27 mouse cellular contexts compared by ENCODE assay signal in genomic region chr9:58837174-58837573, GRCm38 (mm10). TPM values are rescaled to one million over a fixed set of nuclear protein-coding genes. Genes with fewer than 3 reads are reported as not detected.
DNase-seq lines count a peak whose midpoint lies in the region; ATAC-seq and TF ChIP-seq lines count a peak whose summit lies in the region.
"Had no signal": no experiment of that assay in that cellular context is flagged by ENCODE, and none has a peak within 500 bp of the region (broad histone marks: within the 10 kb centered on the region; RNA-seq: fewer than 3 reads in every experiment).

No protein-coding gene starts in this region.

- H3K27ac ChIP-seq in heart, embryonic 11.5 days (ENCODE audit: low read depth, low read length), result peak overlapping the region; percentile 84
- no peak overlapping the region for H3K27ac ChIP-seq in heart, adult 2 months
- peak overlapping the region; percentile 82 to 85 for H3K27ac ChIP-seq in heart, embryonic 14.5 days (replicated peaks in 1 of 2; ENCODE audit: control insufficient read depth in 1 of 2, insufficient read depth in 1 of 2, low read depth in 2 of 2, low read length in 2 of 2)
- no peak overlapping the region for H3K27ac ChIP-seq in heart, postnatal 0 days (ENCODE audit: low read depth)
- no peak overlapping the region for H3K27ac ChIP-seq in thymus, adult 2 months (ENCODE audit: control insufficient read depth, insufficient read depth, low read length)
- H3K27ac ChIP-seq: embryonic facial prominence, embryonic 12.5 days; embryonic facial prominence, embryonic 15.5 days; gastrocnemius, adult 2 months; hindbrain, embryonic 10.5 days; hindbrain, embryonic 14.5 days had no signal

- 33% methylated on average over 5 of the region's 5 CpGs for WGBS in heart, embryonic 11.5 days (ENCODE audit: insufficient replicate concordance)
- WGBS in heart, adult 2 months, result 34% methylated on average over 5 of the region's 5 CpGs
- 25% methylated on average over 5 of the region's 5 CpGs for WGBS in heart, embryonic 14.5 days
- WGBS in heart, postnatal 0 days, result 17% methylated on average over 5 of the region's 5 CpGs
- WGBS in thymus, adult 2 months, result 19% methylated on average over 5 of the region's 5 CpGs

- TF ChIP-seq CTCF in heart, adult 2 months (IDR thresholded peaks at IDR 0.05), result no peak
- no peak for TF ChIP-seq CTCF in heart, postnatal 0 days (IDR thresholded peaks at IDR 0.05; ENCODE audit: low read depth)
- TF ChIP-seq CTCF in thymus, adult 2 months (IDR thresholded peaks at IDR 0.05; ENCODE audit: borderline replicate concordance, control insufficient read depth, extremely low read depth, insufficient read depth, low read length, poor library complexity), result no peak

- no peak for TF ChIP-seq POLR2A in heart, adult 2 months (IDR thresholded peaks at IDR 0.05; ENCODE audit: insufficient read depth, low read depth, low read length)
- TF ChIP-seq POLR2A in thymus, adult 2 months (IDR thresholded peaks at IDR 0.05; ENCODE audit: control insufficient read depth, extremely low read depth, insufficient read depth, low read length, poor library complexity), result no peak

- ATAC-seq in heart, embryonic 11.5 days (replicated peaks; ENCODE audit: insufficient number of reproducible peaks, low FRiP score, low TSS enrichment), result no peak
- peak; percentile 42 for ATAC-seq in heart, embryonic 14.5 days (ENCODE audit: insufficient number of reproducible peaks, insufficient read depth, low FRiP score, low read depth)
- ATAC-seq in heart, postnatal 0 days (ENCODE audit: insufficient read depth, low read depth), result 0 out of 2 replicates have a peak, but pooled peaks have one; percentile 20
- ATAC-seq: forebrain, embryonic 14.5 days; forebrain, postnatal 0 days; intestine, postnatal 0 days had no signal

- peaks cover 40% of the 10 kb centered on the region for H3K4me1 ChIP-seq in heart, embryonic 11.5 days (ENCODE audit: control insufficient read depth, insufficient read depth, low read length)
- H3K4me1 ChIP-seq in heart, adult 2 months (ENCODE audit: control insufficient read depth, insufficient read depth, low read length), result no peaks in the 10 kb centered on the region; the same call in 1 of the 2 replicates
- peaks cover 35 to 47% of the 10 kb centered on the region in 2 experiments for H3K4me1 ChIP-seq in heart, embryonic 14.5 days (ENCODE audit: control insufficient read depth in 2 of 2, insufficient read depth in 2 of 2, low read length in 2 of 2)
- peaks cover 16% of the 10 kb centered on the region for H3K4me1 ChIP-seq in heart, postnatal 0 days (ENCODE audit: control insufficient read depth, insufficient read depth)
- no peaks in the 10 kb centered on the region for H3K4me1 ChIP-seq in thymus, adult 2 months (replicated peaks; ENCODE audit: control insufficient read depth, insufficient read depth, low read length)
- H3K4me1 ChIP-seq: embryonic facial prominence, embryonic 12.5 days; embryonic facial prominence, embryonic 15.5 days had no signal

- H3K9me3 ChIP-seq in heart, embryonic 11.5 days (replicated peaks; ENCODE audit: control insufficient read depth, low read length), result no peaks in the 10 kb centered on the region
- H3K9me3 ChIP-seq in heart, embryonic 14.5 days (ENCODE audit: control insufficient read depth, low read length), result no peaks in the 10 kb centered on the region
- H3K9me3 ChIP-seq in heart, postnatal 0 days (replicated peaks; ENCODE audit: control insufficient read depth, low read length), result no peaks in the 10 kb centered on the region
- H3K9me3 ChIP-seq: embryonic facial prominence, embryonic 12.5 days; embryonic facial prominence, embryonic 15.5 days; hindbrain, embryonic 10.5 days had no signal

- intact Hi-C loops in heart, adult 2 months (cut with DNase I), result no loop called here
- intact Hi-C loops in heart, postnatal 10 days (cut with DNase I), result no loop called here

- no peaks in the 10 kb centered on the region for H3K79me2 ChIP-seq in heart, adult 2 months (replicated peaks; ENCODE audit: control insufficient read depth, insufficient read depth, low read length)

- TF ChIP-seq EP300 in heart, adult 2 months (IDR thresholded peaks at IDR 0.05; ENCODE audit: insufficient read depth, low read depth, low read length), result no peak
- no peak for TF ChIP-seq EP300 in heart, postnatal 0 days (IDR thresholded peaks at IDR 0.05; ENCODE audit: low read depth)

- no peak for DNase-seq in heart, adult 2 months
- no peak for DNase-seq in heart, adult 11 months
- no peak for DNase-seq in heart, postnatal 0 days (ENCODE audit: low spot score)
- DNase-seq in heart, postnatal 10 days, result no peak
- DNase-seq in thymus, postnatal 4 days, result peak; percentile 44
- no peak for DNase-seq in thymus, adult 2 months
- DNase-seq: adrenal gland, adult 2 months; adrenal gland, postnatal 14 days; B cell, adult 2 months; cerebellum, adult 11 months; cerebellum, adult 2 months; cerebellum, adult 9-11 months; cerebellum, postnatal 25 days; forebrain, postnatal 0 days; gastrocnemius, adult 2 months; gastrocnemius, postnatal 14 days; kidney, adult 2 months had no signal

- peak overlapping the region; percentile 10; the same call in 1 of the 2 replicates for H3K4me2 ChIP-seq in heart, embryonic 11.5 days
- H3K4me2 ChIP-seq in heart, embryonic 14.5 days (ENCODE audit: low read length), result no peak overlapping the region; the same call in 1 of the 2 replicates
- no peak overlapping the region for H3K4me2 ChIP-seq in heart, postnatal 0 days (ENCODE audit: low read depth, low read length)
- H3K4me2 ChIP-seq: embryonic facial prominence, embryonic 12.5 days; embryonic facial prominence, embryonic 15.5 days; hindbrain, embryonic 14.5 days had no signal

- H3K4me3 ChIP-seq in heart, embryonic 11.5 days (ENCODE audit: low read depth, low read length), result no peak overlapping the region
- H3K4me3 ChIP-seq in heart, adult 2 months, result no peak overlapping the region
- H3K4me3 ChIP-seq in heart, embryonic 14.5 days (ENCODE audit: control insufficient read depth in 1 of 2, insufficient read depth in 1 of 2, low read depth in 1 of 2, low read length in 2 of 2), result no peak overlapping the region
- H3K4me3 ChIP-seq in heart, postnatal 0 days (ENCODE audit: low read depth, low read length), result no peak overlapping the region
- H3K4me3 ChIP-seq in thymus, adult 2 months (ENCODE audit: control insufficient read depth, insufficient read depth, low read length), result no peak overlapping the region
- H3K4me3 ChIP-seq: embryonic facial prominence, embryonic 12.5 days; embryonic facial prominence, embryonic 15.5 days; gastrocnemius, adult 2 months; hindbrain, embryonic 10.5 days had no signal

- H3K36me3 ChIP-seq in heart, embryonic 11.5 days (ENCODE audit: control insufficient read depth, insufficient read depth, low read length), result no peaks in the 10 kb centered on the region
- H3K36me3 ChIP-seq in heart, adult 2 months (ENCODE audit: control insufficient read depth, insufficient read depth, low read length), result no peaks in the 10 kb centered on the region
- H3K36me3 ChIP-seq in heart, embryonic 14.5 days (ENCODE audit: control insufficient read depth, insufficient read depth, low read length), result no peaks in the 10 kb centered on the region
- no peaks in the 10 kb centered on the region for H3K36me3 ChIP-seq in heart, postnatal 0 days (replicated peaks; ENCODE audit: control insufficient read depth, insufficient read depth, low read length)
- H3K36me3 ChIP-seq in thymus, adult 2 months (ENCODE audit: control insufficient read depth, insufficient read depth, low read length), result no peaks in the 10 kb centered on the region
- H3K36me3 ChIP-seq: embryonic facial prominence, embryonic 12.5 days; embryonic facial prominence, embryonic 15.5 days; hindbrain, embryonic 10.5 days had no signal

- no peak overlapping the region for H3K9ac ChIP-seq in heart, embryonic 11.5 days (ENCODE audit: low read depth, low read length)
- no peak overlapping the region for H3K9ac ChIP-seq in heart, adult 2 months (ENCODE audit: low read depth, low read length)
- H3K9ac ChIP-seq in heart, embryonic 14.5 days (ENCODE audit: low read length), result peak overlapping the region; percentile 22; the same call in 1 of the 2 replicates
- no peak overlapping the region for H3K9ac ChIP-seq in heart, postnatal 0 days (replicated peaks; ENCODE audit: low read depth, low read length)
- H3K9ac ChIP-seq: embryonic facial prominence, embryonic 12.5 days; embryonic facial prominence, embryonic 15.5 days; forebrain, postnatal 0 days; hindbrain, embryonic 14.5 days had no signal

- H3K27me3 ChIP-seq in heart, embryonic 11.5 days (ENCODE audit: control insufficient read depth, insufficient read depth, low read length), result no peaks in the 10 kb centered on the region
- no peaks in the 10 kb centered on the region for H3K27me3 ChIP-seq in heart, adult 2 months (ENCODE audit: control insufficient read depth, insufficient read depth, low read length)
- no peaks in the 10 kb centered on the region for H3K27me3 ChIP-seq in heart, embryonic 14.5 days (ENCODE audit: control insufficient read depth, insufficient read depth, low read length)
- no peaks in the 10 kb centered on the region for H3K27me3 ChIP-seq in heart, postnatal 0 days (ENCODE audit: control insufficient read depth, insufficient read depth, low read length)
- no peaks in the 10 kb centered on the region for H3K27me3 ChIP-seq in thymus, adult 2 months (ENCODE audit: control insufficient read depth, insufficient read depth, low read length)
- H3K27me3 ChIP-seq: embryonic facial prominence, embryonic 12.5 days; embryonic facial prominence, embryonic 15.5 days had no signal

RNA-seq across cellular contexts. Expression of gene Hcn4, which starts 14.0 kb away (rescaled TPM):
- polyA plus RNA-seq in heart, embryonic 11.5 days (2014; fragmentation: Nextera tagmentation; extraction: Ambion mirVana), result 3.0 and 3.2 TPM in 2 replicates
- total RNA-seq in heart, adult 2 months (2021), result 1 to 10 TPM; 8.1 to 9.1 TPM
- 6.1 and 7.7 TPM in 2 replicates for polyA plus RNA-seq in heart, adult 2 months (2012; rRNA removed)
- polyA plus RNA-seq in heart, embryonic 14.5 days (2014; fragmentation: Nextera tagmentation; extraction: Ambion mirVana), result 2.0 and 3.6 TPM in 2 replicates
- 7.4 and 10.9 TPM in 2 replicates for total RNA-seq in heart, postnatal 0 days (2014; rRNA removed; ENCODE audit: low replicate concordance)
- polyA plus RNA-seq in heart, postnatal 0 days (2015; fragmentation: Nextera tagmentation; extraction: Ambion mirVana), result 0.61 and 0.99 TPM in 2 replicates
- 1 to 10 TPM; 4.3 to 5.5 TPM for total RNA-seq in heart, postnatal 10 days (2021)
- 1.0 and 1.3 TPM in 2 replicates for polyA plus RNA-seq in thymus, adult 2 months (2012; rRNA removed)
- total RNA-seq: common myeloid progenitor, adult 5-6 weeks; MEL had no signal

Comparison
In these comparisons a context has a peak if more than half of its experiments do, and no peak if none do; other contexts are left out.
1. H3K27ac ChIP-seq: peak in heart, embryonic 11.5 days (single experiment) and heart, embryonic 14.5 days (2 of 2); none in heart, adult 2 months (single experiment), heart, postnatal 0 days (single experiment) and thymus, adult 2 months (single experiment).